Mouse (Mus musculus): ENCODE results near the gene Gbp6.
"Not testable (repeated sequence)": the region's sequence is repeated elsewhere in the genome, so short reads cannot be mapped to it uniquely, and the experiment has no call there.

- TF ChIP-seq CTCF (conservative IDR thresholded peaks at IDR 0.05; ENCODE audit: low read length); NANOG (IDR thresholded peaks at IDR 0.05; ENCODE audit: borderline replicate concordance, low read length); POU5F1 (IDR thresholded peaks at IDR 0.05; ENCODE audit: borderline replicate concordance, low read length): not testable (repeated sequence)
These were observed at the start of gene Gbp6, which contains the start of gene Gm43302 for GRCm38 (mm10) chr5:105293226-105294165.
